Mouse (Mus musculus) monocyte, adult 5-6 weeks (primary cell): ENCODE measurements at regions not wholly inside any gene's neighbourhood (a gene's known extent, or its start where the extent isn't known, plus 50 kb on each side); places are given as distances from the start of the nearest gene placed in this dataset.

Experiments
- ATAC-seq: fragments of 153-309, 156-312 bp; replicated peaks from 2 replicates; pipeline ENCODE4 v1.8.0; 2017; ENCODE audit warnings: mild to moderate bottlenecking; ENCODE audit not compliant: low TSS enrichment, insufficient number of reproducible peaks, severe bottlenecking, poor library complexity, low FRiP score

GRCm38 (mm10) chr10:98248311-98248710 is 521.8 kb upstream of the C030005K15Rik start:
- ATAC-seq = no peak

DNA sequence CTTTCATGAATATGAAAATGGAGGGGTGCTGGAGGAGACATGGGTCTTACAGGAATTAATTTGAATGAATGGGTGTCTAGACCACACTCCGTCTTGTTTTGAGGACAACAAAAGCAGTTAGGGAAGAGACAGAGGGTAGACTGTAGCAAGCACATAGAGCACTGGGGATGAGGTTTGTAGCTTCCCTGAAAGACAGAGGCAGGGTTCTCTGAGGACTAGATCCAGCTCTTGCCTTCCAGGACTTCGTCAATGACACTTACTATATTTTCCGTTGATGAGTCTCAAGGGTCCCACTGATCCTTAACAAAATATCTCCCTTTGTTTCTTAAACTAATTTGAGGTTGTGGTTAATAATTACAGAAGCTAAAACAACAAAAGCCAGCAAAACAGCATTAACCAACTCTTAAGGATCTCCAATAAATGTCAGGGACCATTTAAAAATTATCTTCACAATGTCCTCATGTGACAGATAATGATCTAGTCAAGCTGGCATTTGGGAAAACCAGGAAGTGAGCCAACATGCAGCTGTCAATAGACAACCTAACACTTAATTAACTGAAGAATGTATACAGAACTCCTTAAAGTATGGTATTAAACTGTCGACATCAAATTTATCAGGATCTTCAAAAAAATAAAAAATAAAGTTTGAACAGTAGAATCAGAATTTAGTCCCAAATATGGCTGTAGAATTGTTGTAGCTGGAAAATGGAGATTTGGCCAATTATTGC is 531.6 kb upstream of the C030005K15Rik start:
- no peak for ATAC-seq

GRCm38 (mm10) chr10:98259283-98259682 is 532.7 kb upstream of the C030005K15Rik start:
- no peak for ATAC-seq

GRCm38 (mm10) chr10:98268511-98268910 is 542.0 kb upstream of the C030005K15Rik start:
- ATAC-seq = no peak

- no peak for ATAC-seq
Measured at GRCm38 (mm10) chr10:98291617-98292016, 565.1 kb upstream of the C030005K15Rik start.

DNA sequence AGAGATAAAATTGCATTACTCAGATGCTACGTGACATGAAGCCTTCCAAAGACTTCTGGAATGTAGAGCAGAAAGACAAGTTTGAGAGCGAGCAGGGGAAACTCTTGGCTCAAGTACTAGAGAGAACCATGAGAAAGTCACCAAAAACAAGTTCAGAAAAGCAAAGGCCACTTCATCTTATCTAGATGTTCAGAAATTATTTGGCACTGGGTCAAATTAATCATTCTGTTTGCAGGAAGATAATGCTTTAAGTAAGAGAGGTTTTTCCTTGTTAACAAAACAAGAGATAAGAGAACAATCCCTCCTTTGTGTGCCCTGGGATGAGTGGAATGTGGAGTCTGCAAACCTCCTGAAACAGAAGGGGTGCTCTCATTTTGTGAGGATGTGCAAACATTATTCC is 565.6 kb upstream of the C030005K15Rik start:
- no peak for ATAC-seq

GRCm38 (mm10) chr10:98305667-98306066 is 579.1 kb upstream of the C030005K15Rik start:
- no peak for ATAC-seq

DNA sequence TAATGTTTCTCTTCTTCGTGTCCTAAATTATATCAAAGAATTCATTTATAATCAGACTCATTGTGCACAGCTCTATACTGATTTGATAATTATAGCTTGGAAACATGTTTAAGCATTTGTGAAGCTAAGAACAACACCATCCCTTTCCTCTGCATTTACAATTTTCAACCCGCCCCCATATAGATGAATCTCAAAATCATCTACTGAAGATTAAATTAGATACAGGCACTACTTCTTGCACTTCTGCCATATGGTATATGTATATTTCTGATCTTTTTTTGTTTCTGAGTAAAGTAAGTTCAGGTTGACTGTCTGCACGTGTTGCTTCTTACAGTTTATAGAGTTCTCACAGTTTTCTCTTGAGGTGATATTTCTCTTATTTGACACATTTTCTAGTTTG is 583.1 kb upstream of the C030005K15Rik start:
- no peak for ATAC-seq

- no peak for ATAC-seq
Measured at GRCm38 (mm10) chr10:98311403-98311802, 584.8 kb upstream of the C030005K15Rik start.

DNA sequence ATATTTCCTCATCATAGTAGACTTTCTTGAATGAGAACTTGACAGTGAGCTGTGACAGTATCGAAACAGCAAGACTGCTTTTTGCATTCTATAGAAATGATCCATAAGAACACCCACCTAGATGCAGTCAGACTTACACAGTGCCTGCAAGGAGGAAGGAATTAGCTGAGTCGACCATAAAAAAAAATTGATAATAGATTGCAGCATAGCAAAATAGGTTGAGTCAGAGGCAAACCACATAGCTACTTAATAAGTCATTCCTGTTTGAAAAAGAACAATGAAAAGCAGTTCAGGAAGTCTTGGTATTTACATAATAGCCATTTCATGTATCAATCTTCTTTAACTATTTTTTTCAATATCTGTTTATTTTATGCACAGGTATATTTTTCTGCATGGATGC is 591.9 kb upstream of the C030005K15Rik start:
- ATAC-seq = no peak

DNA sequence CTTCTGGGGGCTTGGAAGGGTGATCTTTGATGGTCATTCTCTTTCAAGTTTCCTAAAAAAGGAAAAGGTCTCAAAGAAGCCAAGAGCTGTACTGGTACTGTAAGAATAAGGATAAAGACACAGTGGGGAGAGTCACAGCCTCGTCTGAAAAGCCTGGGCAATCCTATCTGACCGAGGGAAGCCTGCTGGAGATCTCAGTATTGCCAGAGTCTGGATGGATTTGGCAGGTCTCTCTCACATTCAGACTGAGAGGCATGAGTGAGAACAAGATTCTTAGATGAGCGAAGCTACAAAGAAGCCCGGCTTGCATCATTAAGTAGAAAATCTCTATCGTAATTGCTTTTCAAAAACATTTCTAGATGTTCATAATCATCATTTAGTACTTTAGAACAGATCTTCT is 590.4 kb upstream of the Atp2b1 start:
- ATAC-seq = no peak

DNA sequence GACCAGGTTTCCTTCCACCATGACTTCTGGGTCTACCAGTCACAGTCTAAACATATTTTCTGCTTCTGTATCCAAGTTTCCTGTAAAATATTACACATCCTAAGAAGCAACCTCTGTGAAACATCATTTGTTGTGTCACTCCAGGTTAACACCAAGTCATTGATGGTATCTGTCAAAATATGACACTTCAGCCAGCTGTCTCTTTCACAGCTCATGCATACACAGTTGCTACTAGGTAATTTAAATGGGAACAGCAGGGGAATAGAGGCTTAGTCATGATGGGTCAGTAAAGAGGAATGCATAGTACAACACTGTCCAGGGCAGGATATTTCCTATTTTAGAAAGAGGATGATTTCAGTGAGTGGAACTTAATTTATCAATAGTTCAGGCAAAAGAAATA is 589.6 kb upstream of the Atp2b1 start:
- ATAC-seq = no peak

DNA sequence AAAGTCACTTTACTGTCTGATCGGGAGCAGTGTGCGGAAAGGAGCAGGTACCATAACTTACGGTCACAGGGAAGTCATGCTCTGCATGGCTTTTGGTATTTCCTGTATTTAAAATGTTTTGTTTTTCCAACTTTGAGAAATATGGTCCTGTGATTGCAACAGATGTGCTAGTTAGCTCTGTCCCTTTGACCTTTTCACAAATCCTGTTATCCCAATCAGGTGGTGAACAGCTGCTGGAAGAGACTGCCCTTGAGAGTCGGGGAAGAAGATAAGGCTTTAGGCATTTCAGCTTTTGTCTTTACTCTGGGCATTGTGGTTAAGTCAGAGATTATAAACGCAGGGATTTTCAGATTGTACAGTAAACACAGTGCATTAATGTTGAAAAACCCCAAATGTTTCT is 588.5 kb upstream of the Atp2b1 start:
- ATAC-seq = no peak

GRCm38 (mm10) chr10:98332682-98333081 is 581.5 kb upstream of the Atp2b1 start:
- ATAC-seq = no peak

DNA sequence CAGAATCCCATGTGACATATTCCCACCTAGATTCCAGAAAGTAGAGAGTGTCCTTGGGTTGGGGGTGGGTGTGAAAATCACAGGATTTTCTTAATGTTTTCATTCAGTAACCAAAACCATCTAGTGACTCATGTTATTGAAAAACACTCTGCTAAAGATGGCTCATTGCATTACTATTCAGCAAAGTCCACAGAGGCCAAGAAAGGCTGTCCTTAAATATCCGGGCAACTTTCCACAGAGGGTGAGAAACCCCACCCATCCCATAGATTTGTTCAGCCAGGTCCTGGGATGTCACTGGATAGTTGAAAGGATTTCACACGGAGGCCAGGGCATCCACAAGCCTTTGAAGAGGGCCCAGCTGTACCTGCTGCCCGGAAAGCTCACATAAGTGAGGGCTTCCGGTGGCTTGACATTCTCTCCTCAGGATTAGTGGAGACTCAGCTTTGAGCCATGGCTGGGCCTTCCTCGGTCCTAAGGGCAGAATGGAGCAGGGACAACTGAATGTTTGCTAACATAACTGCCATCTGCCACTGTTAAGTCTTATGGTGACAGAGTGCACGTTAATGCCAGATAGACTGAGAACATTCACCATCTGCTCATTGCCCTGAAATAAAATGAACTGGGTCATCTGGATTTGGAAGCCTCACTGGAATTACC is 580.7 kb upstream of the Atp2b1 start:
- ATAC-seq = no peak

DNA sequence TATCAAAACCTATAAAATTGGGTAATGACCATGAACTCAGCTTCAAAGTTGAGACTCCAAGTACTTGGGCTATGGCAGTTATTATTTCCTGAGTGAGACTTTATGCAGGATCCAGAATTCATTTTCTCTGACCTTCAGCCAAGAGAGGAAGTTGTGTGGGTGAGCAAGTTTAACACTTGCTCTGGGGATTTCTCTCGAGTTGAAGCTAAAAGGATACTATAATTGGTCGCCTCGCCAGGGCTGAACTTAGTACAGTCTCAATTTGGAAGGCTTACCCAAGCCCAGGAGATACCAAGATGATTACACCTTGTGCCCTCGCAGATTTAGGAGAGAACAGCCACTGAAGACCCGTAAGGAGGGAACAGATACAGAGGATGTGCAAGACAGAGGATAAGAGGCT is 570.4 kb upstream of the Atp2b1 start:
- no peak for ATAC-seq

GRCm38 (mm10) chr10:98349466-98349865 is 564.7 kb upstream of the Atp2b1 start:
- ATAC-seq = no peak

DNA sequence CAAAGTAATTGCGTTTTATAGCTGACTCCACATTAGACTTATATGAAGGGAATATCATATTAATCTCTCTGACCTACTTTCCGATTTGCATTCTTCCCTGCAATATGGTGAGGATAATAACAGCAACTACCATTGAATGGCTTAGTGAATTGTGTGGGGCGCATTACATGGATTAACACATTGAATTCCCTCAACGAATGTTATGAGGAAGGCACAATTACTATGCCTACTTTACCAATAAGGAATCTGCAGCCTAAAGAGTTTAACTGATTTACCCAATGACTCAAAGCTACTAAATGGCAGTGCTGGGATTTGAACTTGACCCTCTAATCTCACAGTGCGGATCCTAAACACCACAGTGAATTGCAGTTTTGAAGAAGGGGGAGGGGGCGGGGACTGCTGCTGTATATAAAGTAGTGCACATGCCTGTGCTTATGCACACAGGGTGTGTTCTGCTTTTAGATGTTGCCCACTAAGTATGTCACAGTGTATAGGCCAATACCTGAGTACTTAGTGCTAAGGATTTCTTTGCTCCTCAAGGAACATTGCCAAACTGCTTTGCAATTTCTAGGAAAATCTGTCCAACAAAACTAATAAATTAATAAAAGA is 563.8 kb upstream of the Atp2b1 start:
- ATAC-seq = no peak

DNA sequence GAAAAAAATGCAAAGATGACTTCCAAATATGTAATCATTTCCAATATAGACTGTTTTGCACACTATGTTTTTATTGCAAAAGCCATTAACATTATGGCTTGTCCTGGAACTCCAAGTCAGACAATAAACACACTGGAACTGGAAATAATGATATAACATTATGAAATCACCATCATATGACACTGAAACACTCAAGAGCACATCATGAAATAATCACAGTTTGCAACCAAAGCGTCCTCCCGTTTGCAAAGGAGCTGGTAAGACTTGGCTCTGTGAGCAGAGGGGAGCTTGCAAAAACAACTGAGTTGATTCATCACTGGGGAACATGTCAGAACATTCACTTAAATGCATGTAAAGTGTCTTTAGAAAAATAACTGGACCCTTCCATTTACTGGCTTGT is 562.1 kb upstream of the Atp2b1 start:
- no peak for ATAC-seq

DNA sequence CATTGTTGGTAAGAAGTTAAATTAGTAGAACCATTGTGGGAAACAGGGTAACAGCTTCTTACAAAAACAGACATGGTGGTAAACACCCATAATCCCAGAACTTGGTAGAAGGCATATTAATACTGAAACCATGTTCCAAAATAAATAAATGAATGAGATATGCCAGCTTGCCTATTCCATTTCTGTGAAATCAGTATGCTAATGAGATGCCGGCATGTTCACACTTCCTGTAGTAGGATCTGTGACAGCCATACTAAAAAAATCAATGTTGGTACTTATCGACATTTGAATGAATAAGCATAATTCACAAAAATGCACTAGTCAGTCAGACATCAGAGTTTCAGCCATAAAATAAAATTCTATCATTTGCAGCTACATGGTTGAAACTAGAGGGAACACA is 559.7 kb upstream of the Atp2b1 start:
- ATAC-seq = no peak
